Mouse (Mus musculus): ENCODE data around the gene Elovl7.

- TF ChIP-seq CTCF (IDR thresholded peaks at IDR 0.05; ENCODE audit: low read depth), result no peak
- TF ChIP-seq EP300 (IDR thresholded peaks at IDR 0.05; ENCODE audit: low read depth), result no peak
Observed at GRCm38 (mm10) chr13:108323317-108323716, 109.1 kb downstream of the Elovl7 start.

Measured in liver, postnatal 0 days (tissue).